Mouse (Mus musculus): ENCODE results near the gene Zfp131.
"Not testable (repeated sequence)": the region's sequence is repeated elsewhere in the genome, so short reads cannot be mapped to it uniquely, and the experiment has no call there.

The Zfp131 gene

DNA sequence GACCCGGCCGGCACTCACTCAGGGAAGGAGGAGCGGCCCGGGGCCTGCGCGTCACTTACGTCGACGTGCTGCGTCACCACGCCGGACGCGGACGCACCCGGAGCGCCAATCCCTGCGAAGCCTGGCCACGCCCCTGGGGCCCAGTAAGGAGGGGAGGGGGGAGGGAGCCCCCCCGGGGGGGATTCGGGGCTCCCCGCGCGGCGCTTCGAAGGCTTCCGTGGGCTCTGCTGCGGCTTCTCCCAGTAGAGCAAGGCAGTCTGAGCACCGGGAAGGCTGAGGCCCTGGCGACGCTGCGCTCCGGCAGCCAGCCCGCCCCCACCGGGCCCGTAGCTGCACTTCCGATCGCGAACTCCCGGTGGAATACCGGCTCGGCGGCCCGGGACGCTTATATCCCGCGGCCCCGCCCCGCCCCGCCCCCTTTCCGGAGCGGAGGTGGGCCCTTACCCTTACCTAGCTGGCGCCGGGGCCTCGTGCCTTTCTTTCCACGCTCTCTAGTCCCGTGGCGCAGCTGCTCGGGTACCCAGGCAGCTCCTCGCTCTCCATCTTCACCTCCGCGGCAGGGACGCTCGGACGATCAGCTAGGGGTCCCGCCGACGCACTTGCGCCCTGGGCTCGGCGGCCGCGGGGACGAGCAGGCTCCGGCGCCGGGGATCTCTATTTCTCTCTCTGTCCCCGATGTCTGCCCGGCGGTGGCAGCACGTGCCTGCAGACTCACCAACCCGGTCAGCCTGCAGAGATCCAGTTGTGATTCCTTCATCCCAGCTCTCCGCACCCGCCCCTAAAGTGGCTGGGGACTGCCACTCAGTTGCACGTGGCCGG lies at the start of gene Zfp131:
Gene Zfp131, minus strand, starts transcription at position 129 of the 819 bp plus-strand sequence.
- peak; percentile 94 for DNase-seq

DNA sequence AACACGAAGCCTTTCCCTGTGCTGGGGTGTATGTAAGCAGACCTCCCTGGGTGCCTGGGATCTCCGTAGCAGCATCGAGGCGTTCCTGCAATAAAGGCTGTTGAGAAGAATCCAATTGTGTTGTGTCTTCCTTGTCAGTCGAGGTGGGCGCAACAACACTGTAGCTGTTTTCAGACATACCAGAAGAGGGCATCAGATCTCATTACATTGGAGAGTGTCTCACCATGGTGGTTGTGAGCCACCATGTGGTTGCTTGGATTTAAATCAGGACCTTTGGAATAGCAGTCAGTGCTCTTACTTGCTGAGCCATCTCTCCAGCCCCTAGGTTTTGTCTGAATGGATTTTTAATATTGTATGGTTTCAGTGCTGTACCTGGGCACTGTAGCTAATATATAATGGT lies 49.3 kb upstream of the Zfp131 start:
- DNase-seq: peak; percentile 7

DNA sequence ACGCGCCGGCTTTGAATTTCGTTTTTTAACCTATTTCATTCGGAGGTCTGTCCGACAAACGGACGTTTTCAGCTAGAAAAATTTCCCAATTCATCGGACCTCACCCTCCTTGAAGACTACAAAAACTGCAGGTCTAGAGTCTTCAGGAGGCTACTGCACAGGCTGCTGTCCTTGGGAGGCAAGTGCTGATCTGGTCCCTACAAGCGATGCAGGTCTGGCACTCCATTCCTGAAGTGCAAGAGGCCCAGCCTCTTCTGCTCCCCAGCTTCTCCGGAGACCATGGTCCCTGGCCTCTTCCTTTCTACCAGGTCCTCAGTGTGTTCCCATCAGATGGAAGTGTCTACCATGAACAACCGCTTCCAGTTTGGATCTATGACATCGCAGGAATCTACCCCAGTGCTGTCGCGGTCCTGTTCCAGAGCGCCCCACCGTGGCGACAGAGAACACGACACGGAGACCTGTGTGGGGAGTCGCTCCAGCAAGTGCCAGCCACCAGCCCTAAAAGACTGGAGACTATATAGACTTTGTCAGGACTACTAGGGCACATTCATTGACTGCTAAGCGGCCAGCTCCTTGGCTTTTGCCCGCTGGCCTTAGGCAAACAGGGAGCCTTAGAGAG lies 47.1 kb upstream of the Zfp131 start:
- peak; percentile 15 for DNase-seq

DNA sequence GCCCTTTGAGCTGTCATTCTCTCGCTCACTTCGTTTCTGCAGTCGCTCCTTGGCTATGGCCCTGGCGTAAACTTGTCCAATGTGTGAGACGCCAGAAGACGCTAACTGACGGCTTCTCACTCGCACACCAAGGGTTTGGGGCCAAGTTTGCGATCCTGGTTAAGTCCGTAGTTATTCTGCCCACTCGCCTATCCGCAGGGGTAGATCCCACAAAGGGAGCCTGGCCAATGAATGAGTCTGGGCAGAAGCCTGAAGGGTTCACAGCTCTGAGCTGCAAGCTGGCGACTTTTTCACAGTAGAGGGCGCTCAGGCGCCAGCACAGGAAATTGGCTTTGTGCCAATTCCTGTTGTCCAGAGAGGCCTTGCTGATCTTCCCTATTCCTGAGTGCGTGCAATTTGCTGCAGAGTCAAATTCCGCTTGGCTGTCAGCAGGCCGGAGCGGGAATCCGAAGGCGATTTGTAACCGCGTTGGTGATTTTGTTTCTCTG lies 45.7 kb upstream of the Zfp131 start:
- DNase-seq: peak; percentile 28

DNA sequence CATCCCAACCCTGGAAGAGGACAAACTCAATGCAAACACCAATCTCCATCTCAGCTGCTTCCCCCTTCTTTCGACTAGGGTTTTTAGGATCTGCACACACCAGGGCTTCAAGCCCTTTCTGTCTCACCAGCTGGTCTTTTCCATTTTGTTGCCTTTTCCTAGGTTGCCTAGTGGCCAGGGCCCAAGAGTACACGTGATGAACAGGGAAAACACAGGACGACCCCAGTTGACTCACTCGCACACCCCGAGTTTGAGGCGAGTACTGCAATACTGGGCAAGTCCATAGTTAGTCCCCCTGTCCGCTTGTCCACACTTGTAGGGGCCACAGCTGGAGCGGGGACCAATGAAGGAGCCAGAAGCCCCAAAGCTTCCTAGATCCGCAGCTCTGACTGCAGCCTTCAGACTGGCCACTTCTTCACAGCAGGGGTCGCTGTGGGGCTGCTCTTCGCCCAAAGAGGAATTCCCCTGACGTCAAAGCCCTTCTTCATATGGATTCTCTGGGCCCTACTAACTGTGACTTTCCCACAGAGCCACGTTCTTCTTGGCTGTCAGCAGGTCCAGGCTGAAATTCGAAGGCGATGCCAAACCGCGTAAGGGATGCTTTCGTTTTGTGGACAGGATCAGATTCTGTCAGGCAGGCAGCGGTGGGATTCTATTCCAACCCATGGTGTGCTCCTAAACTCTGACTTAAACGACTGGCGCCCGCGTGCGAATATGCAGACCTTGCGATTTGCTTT lies 44.8 kb upstream of the Zfp131 start, which contains the start of gene D13Ertd608e:
Gene D13Ertd608e, plus strand, starts transcription at position 687 of the 737 bp plus-strand sequence.
- peak; percentile 46 for DNase-seq

DNA sequence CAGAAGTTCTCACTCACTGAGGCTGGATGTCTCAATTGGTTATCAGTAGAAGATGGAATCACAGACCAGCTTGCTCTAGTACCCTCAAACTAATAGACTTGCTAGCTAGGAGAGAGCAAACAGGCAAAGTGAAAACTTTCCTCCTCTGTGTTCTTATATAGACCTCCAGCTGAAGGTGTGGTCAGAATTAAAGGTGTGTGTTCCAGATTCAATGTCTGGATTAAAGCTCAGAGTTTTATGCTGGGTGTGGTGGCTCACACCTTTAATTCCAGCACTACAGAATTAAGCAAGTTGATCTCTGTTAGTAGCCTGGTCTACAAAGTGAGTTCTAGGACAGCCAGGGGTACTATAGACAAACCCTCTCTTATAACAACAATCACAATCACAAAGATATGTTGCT lies 39.4 kb upstream of the Zfp131 start, which contains the start of gene AF067063:
Gene AF067063, minus strand, starts transcription at position 101 of the 400 bp plus-strand sequence.
- not testable (repeated sequence) for DNase-seq

DNA sequence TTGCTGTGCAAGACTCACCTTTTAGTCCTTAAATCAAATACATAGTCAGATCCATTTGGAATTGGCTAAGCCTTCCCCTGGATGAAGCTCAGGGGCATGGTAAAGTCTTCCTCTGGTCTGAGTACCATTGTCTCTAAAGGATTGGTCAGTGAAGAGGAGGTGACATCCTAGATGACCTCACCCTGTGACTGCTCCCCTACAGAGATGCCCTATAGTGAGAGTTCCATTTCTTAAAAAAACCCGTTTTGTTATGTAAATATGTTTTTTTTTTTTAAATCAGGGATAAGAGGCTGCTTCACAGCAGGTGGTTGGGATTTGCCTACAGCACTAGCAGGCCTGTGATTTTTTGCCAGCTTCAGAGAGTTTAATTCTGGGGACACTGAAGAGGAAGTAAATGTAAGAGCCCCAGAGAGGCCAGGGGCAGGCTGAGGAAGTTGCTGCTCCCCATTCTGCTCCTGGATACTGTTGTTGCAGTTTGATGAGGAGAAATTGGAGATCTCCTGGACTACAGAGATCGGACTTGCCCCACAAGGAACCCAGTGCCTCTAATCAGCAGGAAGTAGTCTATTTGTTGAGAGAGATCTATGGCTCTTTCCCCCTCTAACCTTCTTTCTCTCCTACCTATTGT lies 27.0 kb upstream of the Zfp131 start:
- no peak for DNase-seq

DNA sequence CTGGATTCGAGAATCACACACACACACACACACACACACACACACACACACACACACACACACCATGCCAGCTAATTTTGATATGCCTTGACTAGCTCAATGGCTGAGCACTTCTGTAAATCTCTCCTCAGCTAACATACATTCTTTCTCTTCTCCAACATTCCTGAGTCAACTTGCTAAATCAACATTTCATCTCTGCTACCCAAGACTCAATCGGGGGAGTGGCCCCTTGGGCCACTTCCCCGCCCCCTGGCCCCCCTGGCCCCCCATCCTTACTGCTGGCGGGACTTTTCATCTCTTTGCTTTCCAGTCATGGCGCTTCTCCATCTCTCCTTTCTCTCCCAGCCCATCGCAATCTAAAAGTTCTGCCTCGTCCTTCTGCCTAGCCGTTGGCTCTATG lies 26.1 kb upstream of the Zfp131 start:
- DNase-seq: no peak

DNA sequence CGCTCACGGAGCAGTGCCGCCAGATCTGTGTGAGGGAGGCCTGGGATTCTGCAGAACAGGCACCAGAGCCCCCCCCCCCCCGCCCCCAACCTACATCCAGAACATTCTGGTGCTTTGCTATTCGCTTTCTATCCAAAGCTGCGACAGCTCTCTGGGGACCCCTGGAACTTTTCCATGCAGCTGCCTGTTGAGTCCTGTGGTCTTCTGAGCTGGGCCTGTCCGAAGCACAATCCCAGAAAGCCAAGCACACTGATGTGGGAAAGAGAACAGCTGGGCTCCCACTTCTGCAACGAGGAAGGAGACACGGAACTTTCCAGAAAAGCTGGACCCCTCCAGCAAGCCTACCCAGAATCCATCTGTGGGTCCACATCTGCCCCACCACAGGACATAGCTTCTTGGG lies 19.3 kb upstream of the Zfp131 start:
- DNase-seq: no peak

DNA sequence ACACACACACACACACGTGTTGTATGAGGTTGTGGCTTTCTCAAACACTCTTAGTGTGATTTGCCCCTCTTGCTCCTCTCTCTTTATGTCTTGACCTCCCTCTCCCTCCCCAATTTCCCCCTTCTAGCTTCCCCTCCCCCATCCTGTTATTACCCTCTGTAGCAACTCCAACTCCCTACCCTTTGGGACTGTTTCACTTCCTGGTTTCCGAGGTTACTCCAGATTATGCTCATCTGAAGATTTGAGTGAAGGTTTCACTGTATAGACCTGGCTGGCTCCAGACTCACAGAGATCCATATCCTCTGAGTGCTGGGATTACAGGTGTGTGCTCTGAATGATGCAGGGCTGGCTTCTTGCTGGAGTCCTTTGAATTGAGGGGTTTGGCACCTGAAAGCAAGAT lies 18.2 kb upstream of the Zfp131 start:
- no peak for DNase-seq

DNA sequence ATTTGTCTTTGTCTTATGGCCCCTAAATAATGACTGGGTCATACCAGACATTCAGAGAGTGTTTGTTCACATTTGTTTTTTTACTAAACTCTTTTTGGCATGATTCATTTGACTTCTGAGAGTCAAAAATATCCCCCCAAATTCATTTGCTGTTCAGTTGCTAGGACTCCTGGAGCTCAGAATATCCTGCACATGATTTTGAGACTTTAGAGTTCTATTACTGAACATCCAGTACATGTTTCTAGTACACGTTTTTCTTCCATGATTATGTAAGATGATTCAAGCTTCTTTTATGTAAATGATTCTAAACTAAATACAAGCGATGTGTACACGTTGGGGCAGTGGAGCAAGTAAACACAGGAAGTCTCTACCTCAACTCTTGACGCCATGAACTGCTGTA lies 7.0 kb upstream of the Zfp131 start:
- DNase-seq: no peak

DNA sequence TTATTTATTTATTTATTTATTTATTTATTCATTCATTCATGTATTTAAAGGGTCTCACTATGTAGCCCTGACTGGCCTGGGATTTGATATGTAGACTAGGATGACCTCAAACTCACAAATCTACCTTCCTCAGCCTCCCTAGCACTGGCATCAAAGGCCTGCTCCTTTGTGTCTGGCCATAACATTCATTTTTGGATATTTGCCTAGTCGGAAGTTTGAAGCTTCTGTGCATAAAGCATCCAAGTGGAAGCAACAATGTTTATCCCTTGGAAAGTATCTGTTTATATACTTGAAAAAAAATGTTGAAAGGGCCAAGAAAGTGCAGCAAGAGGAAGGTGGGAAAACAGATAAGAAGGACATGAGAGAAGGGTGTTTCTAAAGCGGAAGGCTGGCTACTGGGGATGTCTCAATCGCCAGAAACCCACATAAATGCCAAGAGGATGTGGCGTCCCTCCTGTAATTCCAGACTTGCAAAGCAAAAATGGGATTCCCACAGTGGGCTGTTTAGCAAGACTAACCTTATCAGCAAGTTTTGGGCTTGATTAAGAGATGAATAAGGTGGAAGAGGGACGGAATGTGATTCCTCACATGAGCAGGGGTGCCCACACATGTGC lies 2.2 kb upstream of the Zfp131 start:
- DNase-seq: no peak

DNA sequence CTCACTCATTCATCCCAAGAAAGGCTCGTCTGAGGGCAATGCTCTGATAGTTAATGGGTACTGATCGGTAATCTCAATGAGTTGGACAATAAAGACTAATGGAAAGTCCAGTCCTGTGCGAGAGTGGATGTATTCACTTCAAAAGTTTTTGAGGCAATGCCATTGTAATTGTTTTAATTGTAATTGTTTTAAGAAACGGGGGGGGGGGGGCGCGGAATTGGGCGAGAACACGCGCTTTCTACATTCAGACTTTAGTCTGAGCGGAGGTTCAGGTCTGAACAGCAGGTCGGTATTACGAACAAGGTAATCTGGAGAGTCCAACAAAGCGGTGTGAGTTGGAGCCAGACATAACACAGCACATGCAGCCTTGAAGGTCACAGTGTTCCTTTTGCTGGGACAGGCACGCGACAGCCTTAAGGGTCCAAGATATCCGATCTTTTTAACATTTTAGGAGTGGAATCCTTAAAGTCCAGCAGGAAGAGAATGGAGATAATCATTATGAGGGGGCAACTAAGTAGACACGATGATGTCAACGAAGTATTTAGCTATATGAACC lies 969 bp upstream of the Zfp131 start:
- peak; percentile 32 for DNase-seq

DNA sequence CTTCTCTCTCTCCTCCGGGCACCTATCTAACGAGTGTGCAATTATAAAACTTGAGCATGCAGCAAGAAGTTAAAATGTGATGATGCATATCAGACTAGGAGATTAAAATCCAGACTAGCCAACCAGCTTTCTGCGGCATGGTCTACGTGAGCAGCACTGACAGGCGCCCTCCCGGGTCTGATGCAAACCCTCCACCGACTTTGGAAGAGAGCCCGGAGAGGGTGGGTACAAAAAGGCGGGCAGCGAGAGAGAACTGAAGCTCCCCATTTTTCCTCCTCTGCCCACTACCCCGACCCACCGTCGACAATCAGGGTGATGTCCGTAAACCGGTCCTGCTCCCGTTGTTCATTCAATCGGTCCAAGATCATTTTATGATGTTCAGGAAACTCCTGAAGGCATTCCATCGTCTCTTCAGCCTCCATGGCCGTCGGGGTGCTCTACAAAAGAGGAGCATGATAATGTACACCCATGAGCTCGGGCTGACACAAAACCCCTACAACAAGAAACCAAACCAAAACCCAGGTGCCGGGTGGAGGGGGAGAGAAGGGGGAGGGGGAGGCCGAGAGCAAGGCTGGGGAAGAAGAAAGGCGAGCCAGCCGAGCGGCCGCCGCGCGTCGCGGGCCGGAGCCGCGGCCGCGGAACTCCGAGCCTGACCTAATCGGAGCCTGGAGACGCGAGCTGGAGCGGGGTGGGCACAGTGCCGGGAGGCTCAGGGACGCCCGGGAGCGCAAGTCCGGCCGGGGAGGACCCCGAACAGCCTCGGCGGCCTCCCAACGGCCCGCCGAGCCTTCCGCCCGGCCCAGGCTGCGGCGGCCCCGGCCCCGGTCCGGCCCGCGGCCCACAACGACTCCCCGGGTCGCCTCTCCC lies 605 bp downstream of the Zfp131 start:
- DNase-seq: peak; percentile 48

DNA sequence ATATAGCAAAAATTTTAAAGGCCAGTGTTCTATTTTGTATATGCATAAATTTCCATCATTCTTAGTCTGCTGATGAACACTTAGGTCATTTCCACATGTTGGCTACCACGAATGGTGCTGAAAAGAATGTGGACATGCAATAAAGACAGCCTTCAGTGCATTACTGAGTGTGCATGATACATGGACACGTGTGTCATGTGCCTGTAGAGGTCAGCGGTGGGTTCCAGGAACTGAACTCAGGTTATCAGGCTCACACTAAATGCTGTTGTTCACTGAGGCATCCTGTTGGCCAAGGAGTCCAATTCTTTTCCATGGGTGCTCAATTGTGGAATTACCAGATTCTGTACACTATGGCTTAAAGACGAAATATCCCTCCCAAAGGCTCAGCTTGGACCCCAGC lies 7.1 kb downstream of the Zfp131 start:
- no peak for DNase-seq

DNA sequence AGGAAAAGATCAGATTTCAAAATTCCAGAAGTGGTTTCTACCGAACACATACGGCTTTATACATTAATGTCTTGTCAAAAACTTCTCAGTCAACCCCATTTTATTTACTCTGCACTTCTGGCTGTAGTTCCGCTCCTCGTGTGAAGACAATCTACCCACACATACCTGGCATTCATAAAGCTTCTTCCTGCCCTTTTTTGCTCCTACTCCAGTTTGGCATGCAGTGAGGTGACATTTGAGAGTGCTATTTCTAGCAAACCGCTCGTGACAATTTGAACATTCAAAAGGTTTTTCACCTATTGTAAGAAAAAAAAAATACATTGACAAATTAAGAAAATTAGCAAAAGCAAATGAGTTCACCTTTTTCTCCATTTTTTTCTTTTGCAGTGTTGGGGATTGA lies 22.1 kb downstream of the Zfp131 start:
- DNase-seq: no peak

DNA sequence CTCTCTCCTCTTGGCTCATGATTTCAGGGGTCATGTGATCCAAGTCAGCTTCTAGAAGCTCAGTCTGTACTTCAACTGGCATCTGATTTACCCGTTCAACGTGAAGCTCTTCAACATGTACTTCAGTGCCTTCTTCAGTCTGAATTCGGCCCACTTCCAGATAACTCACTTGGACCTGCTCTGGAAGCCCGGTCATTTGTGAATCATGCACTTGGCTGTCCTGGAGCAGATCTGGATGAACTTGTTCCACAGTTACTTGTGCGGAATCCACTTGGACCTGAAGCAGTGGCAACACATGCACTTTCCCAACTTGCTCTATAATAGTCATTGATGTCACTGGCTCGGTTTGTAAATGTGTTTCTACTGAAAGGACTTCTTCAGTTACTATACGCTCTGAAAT lies 24.2 kb downstream of the Zfp131 start:
- no peak for DNase-seq

DNA sequence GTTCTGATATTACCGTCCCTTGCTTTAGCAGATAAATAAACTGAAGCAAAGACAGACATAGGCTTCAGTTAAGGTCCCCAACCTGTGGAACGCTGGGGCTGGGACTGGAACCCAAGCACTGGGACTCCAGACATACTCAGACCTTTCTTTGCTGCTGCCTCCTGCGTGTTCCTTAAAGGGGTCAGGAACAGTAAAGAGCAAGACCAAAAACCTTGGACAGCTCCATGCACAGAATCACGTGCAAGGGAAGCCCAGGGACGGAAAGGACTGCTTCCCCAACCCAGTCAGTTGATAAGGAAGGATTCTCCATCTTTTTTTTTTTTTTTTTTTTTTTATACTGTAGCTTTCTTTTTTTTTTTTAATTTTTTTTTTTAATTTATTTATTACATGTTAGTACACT lies 33.9 kb downstream of the Zfp131 start:
- DNase-seq: no peak

DNA sequence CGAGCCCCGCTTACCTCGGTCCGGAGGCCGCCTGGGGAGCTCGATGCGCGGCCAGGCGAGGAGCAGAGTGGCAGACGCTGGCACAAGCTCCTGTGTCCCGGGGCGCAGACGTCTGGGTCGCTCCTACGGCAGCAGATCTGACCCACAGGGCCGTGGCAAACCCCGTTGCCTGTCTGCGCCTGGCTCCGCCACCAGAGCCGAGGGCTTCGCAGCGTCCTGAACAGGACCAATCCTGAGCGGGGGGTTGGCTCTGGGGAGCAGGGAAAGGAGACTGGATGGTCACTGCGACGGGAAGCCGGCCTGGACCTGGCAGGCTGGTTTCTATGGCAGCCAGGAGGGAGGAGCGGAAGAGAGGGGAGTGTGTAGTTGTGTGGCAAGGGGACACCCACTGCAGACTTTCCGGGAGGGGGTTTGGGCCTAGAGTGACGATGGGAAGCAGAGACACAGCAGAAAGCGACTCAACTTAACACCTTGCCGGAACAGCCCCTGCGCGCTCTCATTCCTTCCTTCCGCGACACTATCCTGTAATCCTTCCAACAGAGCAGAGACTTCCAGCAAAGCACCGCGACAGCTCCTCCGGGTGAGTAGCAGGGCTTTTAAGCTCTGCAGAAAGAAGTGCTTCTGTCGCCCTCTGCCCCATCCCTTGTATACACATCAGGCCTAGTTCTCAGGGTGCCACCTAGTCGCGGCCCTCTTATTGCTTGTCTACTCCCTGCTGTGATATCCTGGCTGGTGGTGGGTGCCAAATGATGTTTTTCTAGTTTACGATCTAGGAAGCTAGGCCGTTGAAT lies 34.8 kb downstream of the Zfp131 start, which contains the start of gene Nim1k:
Gene Nim1k, minus strand, starts transcription at position 202 of the 791 bp plus-strand sequence.
- DNase-seq: peak; percentile 86

DNA sequence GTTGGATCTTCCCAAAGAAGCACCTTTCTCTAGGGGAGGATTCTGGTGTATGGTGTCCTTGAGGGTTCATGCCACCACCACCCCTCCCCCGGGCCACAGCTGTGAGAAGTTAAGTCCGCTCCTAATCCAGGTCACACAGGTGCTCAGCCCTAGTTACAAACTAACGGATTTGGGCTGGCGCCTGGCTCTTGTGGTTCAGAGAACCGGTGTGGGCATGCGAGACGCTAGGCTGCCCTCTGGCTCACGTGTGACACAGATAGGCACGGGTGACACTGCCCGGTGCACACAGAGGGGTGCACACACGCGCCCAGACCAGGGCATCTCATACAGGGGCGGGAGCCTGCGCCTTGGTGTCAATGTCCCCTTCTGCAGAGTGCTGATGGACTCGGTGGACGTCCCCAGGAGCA lies 35.5 kb downstream of the Zfp131 start:
- DNase-seq: peak; percentile 63

All from kidney, adult 9 months (tissue).